Mouse (Mus musculus): ENCODE data around the gene Olfm3. TPM values are rescaled to one million over a fixed set of nuclear protein-coding genes. Genes with fewer than 3 reads are reported as not detected.

Olfm3 gene
- polyA plus RNA-seq, 1 experiment from 2014 or later: 11.2 TPM

- no peak overlapping the region for H3K4me2 ChIP-seq
- H3K27ac ChIP-seq (replicated peaks): no peak overlapping the region
- ATAC-seq (ENCODE audit: low read depth): no peak
- 79% methylated on average over 4 of the region's 4 CpGs for WGBS
- no peak overlapping the region for H3K4me3 ChIP-seq
- H3K9me3 ChIP-seq: no peaks in the 10 kb centered on the region
- H3K36me3 ChIP-seq: no peaks in the 10 kb centered on the region
- H3K9ac ChIP-seq: no peak overlapping the region
- H3K27me3 ChIP-seq: no peaks in the 10 kb centered on the region
- H3K4me1 ChIP-seq (replicated peaks): peaks cover 3% of the 10 kb centered on the region
These were observed 58.6 kb downstream of the Olfm3 start for GRCm38 (mm10) chr3:114962316-114963083.

GRCm38 (mm10) chr3:114971183-114971582 is 67.3 kb downstream of the Olfm3 start:
- ATAC-seq (ENCODE audit: low read depth): peak; percentile 82
- Histone ChIP-seq H3K4me1 (replicated peaks) (peaks cover 28% of the 10 kb centered on the region), H3K36me3 (no peaks in the 10 kb centered on the region), H3K9me3 (no peaks in the 10 kb centered on the region), H3K4me2 (no peak overlapping the region), H3K4me3 (no peak overlapping the region), H3K27me3 (no peaks in the 10 kb centered on the region), H3K27ac (replicated peaks) (peak overlapping the region; percentile 49), H3K9ac (no peak overlapping the region)

GRCm38 (mm10) chr3:114972522-114972921 is 68.6 kb downstream of the Olfm3 start:
- Histone ChIP-seq H3K27ac (replicated peaks) (peak overlapping the region; percentile 59), H3K4me2 (no peak overlapping the region), H3K36me3 (no peaks in the 10 kb centered on the region), H3K4me3 (no peak overlapping the region), H3K4me1 (replicated peaks) (peaks cover 28% of the 10 kb centered on the region), H3K27me3 (no peaks in the 10 kb centered on the region), H3K9me3 (no peaks in the 10 kb centered on the region), H3K9ac (no peak overlapping the region)
- peak; percentile 85; the same call in 1 of the 2 replicates for ATAC-seq (ENCODE audit: low read depth)
- WGBS: 32% methylated on average over 1 of the region's 1 CpGs

GRCm38 (mm10) chr3:114990828-114991227 is 87.0 kb downstream of the Olfm3 start:
- Histone ChIP-seq H3K27ac (replicated peaks) (no peak overlapping the region), H3K4me1 (replicated peaks) (no peaks in the 10 kb centered on the region), H3K36me3 (no peaks in the 10 kb centered on the region), H3K9me3 (no peaks in the 10 kb centered on the region), H3K27me3 (no peaks in the 10 kb centered on the region), H3K4me3 (no peak overlapping the region), H3K9ac (no peak overlapping the region), H3K4me2 (no peak overlapping the region)
- WGBS: 90% methylated on average over 2 of the region's 2 CpGs
- no peak for ATAC-seq (ENCODE audit: low read depth)

- Histone ChIP-seq H3K4me1 (replicated peaks) (no peaks in the 10 kb centered on the region), H3K4me2 (no peak overlapping the region), H3K27ac (replicated peaks) (no peak overlapping the region), H3K9me3 (no peaks in the 10 kb centered on the region), H3K4me3 (no peak overlapping the region), H3K27me3 (no peaks in the 10 kb centered on the region), H3K9ac (no peak overlapping the region), H3K36me3 (no peaks in the 10 kb centered on the region)
- ATAC-seq (ENCODE audit: low read depth): no peak
- WGBS: 69% methylated on average over 1 of the region's 1 CpGs
These were observed 92.1 kb downstream of the Olfm3 start for GRCm38 (mm10) chr3:114995956-114996355.

- H3K36me3 ChIP-seq: no peaks in the 10 kb centered on the region
- H3K4me2 ChIP-seq: no peak overlapping the region
- H3K27me3 ChIP-seq: no peaks in the 10 kb centered on the region
- WGBS: 81% methylated on average over 3 of the region's 3 CpGs
- H3K9ac ChIP-seq: no peak overlapping the region
- H3K4me3 ChIP-seq: no peak overlapping the region
- H3K4me1 ChIP-seq (replicated peaks): no peaks in the 10 kb centered on the region
- no peak overlapping the region for H3K27ac ChIP-seq (replicated peaks)
- H3K9me3 ChIP-seq: no peaks in the 10 kb centered on the region
- ATAC-seq (ENCODE audit: low read depth): no peak
These were observed 123.7 kb downstream of the Olfm3 start for GRCm38 (mm10) chr3:115027560-115027959.

GRCm38 (mm10) chr3:115028046-115028445 is 124.2 kb downstream of the Olfm3 start:
- no peak for ATAC-seq (ENCODE audit: low read depth)
- H3K4me2 ChIP-seq: no peak overlapping the region
- H3K27ac ChIP-seq (replicated peaks): no peak overlapping the region
- no peaks in the 10 kb centered on the region for H3K27me3 ChIP-seq
- H3K9me3 ChIP-seq: no peaks in the 10 kb centered on the region
- no peak overlapping the region for H3K9ac ChIP-seq
- no peaks in the 10 kb centered on the region for H3K4me1 ChIP-seq (replicated peaks)
- WGBS: 91% methylated on average over 1 of the region's 1 CpGs
- H3K36me3 ChIP-seq: no peaks in the 10 kb centered on the region
- H3K4me3 ChIP-seq: no peak overlapping the region

GRCm38 (mm10) chr3:115028611-115029010 is 124.7 kb downstream of the Olfm3 start:
- Histone ChIP-seq H3K36me3 (no peaks in the 10 kb centered on the region), H3K9me3 (no peaks in the 10 kb centered on the region), H3K27ac (replicated peaks) (no peak overlapping the region), H3K4me2 (no peak overlapping the region), H3K27me3 (no peaks in the 10 kb centered on the region), H3K4me1 (replicated peaks) (no peaks in the 10 kb centered on the region), H3K4me3 (no peak overlapping the region), H3K9ac (no peak overlapping the region)
- ATAC-seq (ENCODE audit: low read depth): no peak
- 86% methylated on average over 1 of the region's 1 CpGs for WGBS

GRCm38 (mm10) chr3:115049060-115049459 is 145.2 kb downstream of the Olfm3 start:
- H3K27ac ChIP-seq (replicated peaks): no peak overlapping the region
- no peaks in the 10 kb centered on the region for H3K36me3 ChIP-seq
- no peak for ATAC-seq (ENCODE audit: low read depth)
- no peaks in the 10 kb centered on the region for H3K4me1 ChIP-seq (replicated peaks)
- no peaks in the 10 kb centered on the region for H3K27me3 ChIP-seq
- H3K9ac ChIP-seq: no peak overlapping the region
- WGBS: 94% methylated on average over 5 of the region's 5 CpGs
- no peaks in the 10 kb centered on the region for H3K9me3 ChIP-seq
- no peak overlapping the region for H3K4me2 ChIP-seq
- no peak overlapping the region for H3K4me3 ChIP-seq

- Histone ChIP-seq H3K9me3 (no peaks in the 10 kb centered on the region), H3K4me3 (no peak overlapping the region), H3K9ac (no peak overlapping the region), H3K27ac (replicated peaks) (no peak overlapping the region), H3K36me3 (no peaks in the 10 kb centered on the region), H3K4me1 (replicated peaks) (no peaks in the 10 kb centered on the region), H3K27me3 (no peaks in the 10 kb centered on the region), H3K4me2 (no peak overlapping the region)
- WGBS: 61% methylated on average over 1 of the region's 1 CpGs
- ATAC-seq (ENCODE audit: low read depth): no peak
These were observed 161.0 kb downstream of the Olfm3 start for GRCm38 (mm10) chr3:115064901-115065300.

- WGBS: 37% methylated on average over 12 of the region's 12 CpGs
- H3K4me3 ChIP-seq: no peak overlapping the region
- peak overlapping the region; percentile 16; the same call in 1 of the 2 replicates for H3K4me2 ChIP-seq
- no peaks in the 10 kb centered on the region for H3K9me3 ChIP-seq
- no peak overlapping the region; the same call in 1 of the 2 replicates for H3K27ac ChIP-seq (replicated peaks)
- peaks cover 8% of the 10 kb centered on the region for H3K4me1 ChIP-seq (replicated peaks)
- no peaks in the 10 kb centered on the region for H3K36me3 ChIP-seq
- no peak overlapping the region for H3K9ac ChIP-seq
- no peaks in the 10 kb centered on the region for H3K27me3 ChIP-seq
- ATAC-seq (ENCODE audit: low read depth): peak; percentile 47; the same call in 1 of the 2 replicates
These were observed 176.7 kb downstream of the Olfm3 start for GRCm38 (mm10) chr3:115080428-115081181.

- H3K4me2 ChIP-seq: no peak overlapping the region
- no peaks in the 10 kb centered on the region for H3K36me3 ChIP-seq
- no peak overlapping the region for H3K27ac ChIP-seq (replicated peaks)
- peaks cover 8% of the 10 kb centered on the region for H3K4me1 ChIP-seq (replicated peaks)
- H3K27me3 ChIP-seq: no peaks in the 10 kb centered on the region
- no peak overlapping the region for H3K9ac ChIP-seq
- 38% methylated on average over 2 of the region's 2 CpGs for WGBS
- ATAC-seq (ENCODE audit: low read depth): no peak
- no peak overlapping the region for H3K4me3 ChIP-seq
- no peaks in the 10 kb centered on the region for H3K9me3 ChIP-seq
These were observed 177.5 kb downstream of the Olfm3 start for GRCm38 (mm10) chr3:115081371-115081770.

Data from neural tube, embryonic 13.5 days (tissue).